Mouse (Mus musculus) liver, embryonic 11.5 days (tissue): ENCODE data around the gene Amhr2. TPM values are rescaled to one million over a fixed set of nuclear protein-coding genes. Genes with fewer than 3 reads are reported as not detected.

Experiments
- ATAC-seq: fragments of 200-750 bp; cut with Nextera tagmentation; replicated peaks from 2 replicates; pipeline ENCODE4 v1.8.0; 2017; ENCODE audit warnings: moderate number of reproducible peaks, mild to moderate bottlenecking, moderate TSS enrichment, moderate library complexity; ENCODE audit not compliant: low FRiP score
- DNase-seq: peaks from one replicate; pipeline ENCODE4 v3.0.0-alpha.2; 2017; ENCODE audit warnings: low spot score
- H3K27ac ChIP-seq: fragments of 300-500 bp; sonication (generic); 2 replicates; pipeline ENCODE4 v1.5.1; 2014; ENCODE audit warnings: mild to moderate bottlenecking, low read depth, low read length, control low read depth
- H3K27me3 ChIP-seq: fragments of 300-500 bp; sonication (generic); replicated peaks from 2 replicates; pipeline ENCODE4 v1.6.1; 2014; ENCODE audit warnings: low read length, mixed read lengths; ENCODE audit not compliant: control insufficient read depth, insufficient read depth
- H3K36me3 ChIP-seq: fragments of 300-500 bp; sonication (generic); 2 replicates; pipeline ENCODE4 v1.6.1; 2014; ENCODE audit warnings: mild to moderate bottlenecking, low read length, moderate library complexity, mixed read lengths; ENCODE audit not compliant: control insufficient read depth, insufficient read depth
- H3K4me1 ChIP-seq: fragments of 300-500 bp; sonication (generic); replicated peaks from 2 replicates; pipeline ENCODE4 v1.6.1; 2014; ENCODE audit warnings: low read length, mixed read lengths; ENCODE audit not compliant: control insufficient read depth, insufficient read depth
- H3K4me2 ChIP-seq: fragments of 300-500 bp; sonication (generic); 2 replicates; pipeline ENCODE4 v1.6.1; 2014; ENCODE audit warnings: mild to moderate bottlenecking, control low read depth, moderate library complexity
- H3K4me3 ChIP-seq: fragments of 300-500 bp; sonication (generic); 2 replicates; pipeline ENCODE4 v1.5.1; 2014; ENCODE audit warnings: low read depth, low read length, control low read depth
- H3K9ac ChIP-seq: fragments of 300-500 bp; sonication (generic); 2 replicates; pipeline ENCODE4 v1.6.1; 2014; ENCODE audit warnings: low read depth, low read length, control low read depth
- H3K9me3 ChIP-seq: fragments of 300-500 bp; sonication (generic); 2 replicates; pipeline ENCODE4 v1.6.1; 2016; ENCODE audit warnings: low read length, inconsistent platforms, mixed read lengths; ENCODE audit not compliant: control insufficient read depth
- WGBS: fragments of 180-500 bp; shearing (Covaris S2); extraction: QIAGEN DNeasy Blood & Tissue Kit; methylation state at CpG from one replicate; pipeline ENCODE4 v1.1.7; 2014; 5-methylcytosine and 5-hydroxymethylcytosine counted together
- polyA plus RNA-seq: library from polyadenylated mRNA; unstranded; fragments of >200 nt; fragmentation: Nextera tagmentation; extraction: Ambion mirVana; gene quantifications from 2 replicates; pipeline ENCODE4 v1.2.1, GENCODE M21; 2014

The Amhr2 gene
- polyA plus RNA-seq, 1 experiment from 2014 or later: 1.1 TPM

DNA sequence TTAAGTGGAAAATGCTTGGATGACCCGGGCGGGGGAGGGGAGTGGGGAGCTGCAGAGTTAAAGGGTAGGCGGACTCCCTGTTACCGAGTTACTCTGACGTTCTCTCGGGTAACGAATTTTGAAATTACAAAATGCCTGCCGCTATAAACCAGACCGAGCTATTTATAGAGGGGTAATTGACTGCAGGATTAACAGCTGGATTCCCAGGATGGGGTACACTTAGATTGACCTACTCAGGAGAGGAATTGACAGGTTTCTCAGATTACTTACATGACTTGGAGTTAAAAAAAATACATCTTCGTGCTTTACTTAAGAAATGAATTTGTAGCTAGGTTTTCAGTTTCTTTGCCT, 26.1 kb downstream of the Amhr2 start:
- peaks cover 9% of the 10 kb centered on the region for H3K4me1 ChIP-seq
- H3K4me2 ChIP-seq: peak overlapping the region; percentile 67
- H3K4me3 ChIP-seq: peak overlapping the region; percentile 96
- H3K36me3 ChIP-seq: peaks cover 30% of the 10 kb centered on the region
- H3K27me3 ChIP-seq: no peaks in the 10 kb centered on the region
- DNase-seq: no peak
- under 1% methylated on average over 10 of the region's 10 CpGs for WGBS
- no peak for ATAC-seq
- peak overlapping the region; percentile 96 for H3K27ac ChIP-seq
- no peaks in the 10 kb centered on the region for H3K9me3 ChIP-seq
- H3K9ac ChIP-seq: peak overlapping the region; percentile 99

- ATAC-seq (no peak), DNase-seq (no peak)
- Histone ChIP-seq H3K4me1 (peaks cover 9% of the 10 kb centered on the region), H3K4me2 (peak overlapping the region; percentile 67), H3K36me3 (peaks cover 33% of the 10 kb centered on the region), H3K9ac (no peak overlapping the region), H3K27ac (no peak overlapping the region), H3K27me3 (no peaks in the 10 kb centered on the region), H3K4me3 (peak overlapping the region; percentile 96), H3K9me3 (no peaks in the 10 kb centered on the region)
These were observed 26.6 kb downstream of the Amhr2 start for GRCm38 (mm10) chr15:102471727-102472126.

DNA sequence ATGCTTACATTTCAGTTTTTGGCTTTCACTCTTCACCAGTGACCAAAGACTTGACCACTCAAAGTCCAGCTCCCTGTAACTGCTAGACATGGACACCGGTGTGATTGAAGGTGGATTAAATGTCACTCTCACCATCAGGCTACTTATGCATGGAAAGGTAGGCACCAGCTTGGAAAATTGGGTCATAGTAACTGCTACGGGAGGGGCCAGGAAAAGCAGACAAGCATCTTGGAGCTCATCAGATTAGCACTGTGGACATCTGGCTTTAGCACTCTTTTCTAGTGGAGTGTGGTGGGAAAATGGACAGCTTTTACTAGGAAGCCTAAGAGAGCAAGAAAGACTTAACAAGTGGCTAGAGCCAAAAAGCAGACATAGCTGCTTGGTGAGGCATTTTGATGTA, 28.1 kb downstream of the Amhr2 start:
- Histone ChIP-seq H3K27me3 (no peaks in the 10 kb centered on the region), H3K4me1 (peaks cover 9% of the 10 kb centered on the region), H3K36me3 (peaks cover 40% of the 10 kb centered on the region), H3K9ac (no peak overlapping the region), H3K27ac (no peak overlapping the region), H3K4me2 (peak overlapping the region; percentile 67), H3K4me3 (no peak overlapping the region), H3K9me3 (no peaks in the 10 kb centered on the region)
- no peak for DNase-seq
- WGBS: 80% methylated on average over 2 of the region's 2 CpGs
- ATAC-seq: no peak

GRCm38 (mm10) chr15:102474520-102474919, 29.4 kb downstream of the Amhr2 start:
- H3K4me1 ChIP-seq: peaks cover 9% of the 10 kb centered on the region
- no peak overlapping the region for H3K27ac ChIP-seq
- H3K36me3 ChIP-seq: peaks cover 40% of the 10 kb centered on the region
- H3K9ac ChIP-seq: no peak overlapping the region
- no peak overlapping the region for H3K4me2 ChIP-seq
- no peak for DNase-seq
- no peaks in the 10 kb centered on the region for H3K27me3 ChIP-seq
- no peak overlapping the region for H3K4me3 ChIP-seq
- 92% methylated on average over 2 of the region's 2 CpGs for WGBS
- ATAC-seq: no peak
- H3K9me3 ChIP-seq: no peaks in the 10 kb centered on the region

DNA sequence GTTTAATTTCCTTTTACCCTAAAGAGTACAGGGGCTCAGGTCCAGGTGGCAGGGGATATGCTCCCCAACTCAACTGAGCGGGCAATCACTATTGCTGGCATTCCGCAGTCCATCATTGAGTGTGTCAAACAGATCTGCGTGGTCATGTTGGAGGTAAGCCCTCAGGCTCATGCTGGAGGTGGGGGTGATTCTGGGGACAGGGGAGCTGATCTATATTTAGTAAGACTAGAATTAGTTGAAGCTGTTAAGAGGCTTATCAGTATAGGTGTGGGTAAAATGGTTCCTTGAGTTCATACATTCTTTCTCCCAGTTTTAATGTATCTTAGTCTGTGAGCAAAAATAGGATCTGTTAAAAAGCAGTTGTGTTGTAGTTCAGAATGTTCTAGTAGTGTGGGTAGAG, 38.0 kb downstream of the Amhr2 start:
- no peaks in the 10 kb centered on the region for H3K4me1 ChIP-seq
- H3K9ac ChIP-seq: no peak overlapping the region
- peaks cover 49% of the 10 kb centered on the region for H3K36me3 ChIP-seq
- H3K27me3 ChIP-seq: no peaks in the 10 kb centered on the region
- no peak overlapping the region for H3K4me3 ChIP-seq
- WGBS: 95% methylated on average over 3 of the region's 3 CpGs
- no peak for ATAC-seq
- no peak for DNase-seq
- no peak overlapping the region for H3K27ac ChIP-seq
- H3K4me2 ChIP-seq: no peak overlapping the region
- no peaks in the 10 kb centered on the region for H3K9me3 ChIP-seq

DNA sequence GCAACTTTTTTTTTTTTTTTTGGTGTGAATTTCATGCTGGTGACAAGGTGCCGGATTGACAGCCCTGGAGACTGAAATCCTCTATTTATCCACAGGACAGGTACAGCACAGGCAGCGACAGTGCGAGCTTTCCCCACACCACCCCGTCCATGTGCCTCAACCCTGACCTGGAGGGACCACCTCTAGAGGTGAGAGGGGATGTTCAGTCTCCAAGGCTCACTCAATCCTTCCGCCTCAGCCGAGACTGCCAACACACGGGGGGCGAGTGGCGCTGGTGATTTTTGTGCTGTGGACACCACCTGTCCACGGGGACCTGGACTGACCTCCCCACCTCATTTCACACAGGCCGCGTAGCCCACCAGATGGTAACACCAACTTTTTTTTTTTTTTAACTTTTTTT, 40.7 kb downstream of the Amhr2 start:
- no peak overlapping the region for H3K4me2 ChIP-seq
- WGBS: 94% methylated on average over 12 of the region's 12 CpGs
- H3K9me3 ChIP-seq: no peaks in the 10 kb centered on the region
- no peak overlapping the region for H3K9ac ChIP-seq
- 0 out of 2 replicates have a peak, but pooled peaks have one; percentile 31 for ATAC-seq
- H3K27ac ChIP-seq: no peak overlapping the region
- H3K4me3 ChIP-seq: no peak overlapping the region
- no peaks in the 10 kb centered on the region for H3K27me3 ChIP-seq
- DNase-seq: no peak
- H3K36me3 ChIP-seq: peaks cover 60% of the 10 kb centered on the region
- no peaks in the 10 kb centered on the region for H3K4me1 ChIP-seq

DNA sequence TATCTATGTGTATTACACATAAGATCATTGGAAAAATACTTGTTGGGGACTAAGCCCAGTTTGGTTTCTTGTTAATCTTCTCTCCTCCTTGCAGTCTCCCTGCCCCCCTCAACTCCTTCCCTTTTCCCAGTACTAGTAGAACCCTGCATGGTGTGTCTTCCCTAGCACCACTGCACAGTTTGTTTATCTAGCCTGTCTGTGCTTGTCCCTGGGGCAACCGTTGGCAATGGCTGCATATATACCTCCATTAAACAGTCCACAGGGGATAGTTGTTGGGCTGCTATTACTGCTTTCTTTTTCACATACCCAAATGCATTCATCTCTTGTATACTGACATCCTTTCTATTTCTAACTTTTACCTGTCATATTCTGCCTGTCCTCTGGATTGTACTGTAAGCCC, 42.5 kb downstream of the Amhr2 start:
- H3K4me1 ChIP-seq: no peaks in the 10 kb centered on the region
- peaks cover 61% of the 10 kb centered on the region for H3K36me3 ChIP-seq
- no peak overlapping the region for H3K27ac ChIP-seq
- no peaks in the 10 kb centered on the region for H3K9me3 ChIP-seq
- DNase-seq (no peak), ATAC-seq (no peak)
- WGBS: 81% methylated on average over 1 of the region's 1 CpGs
- H3K4me3 ChIP-seq: no peak overlapping the region
- no peaks in the 10 kb centered on the region for H3K27me3 ChIP-seq
- no peak overlapping the region for H3K4me2 ChIP-seq
- no peak overlapping the region for H3K9ac ChIP-seq

DNA sequence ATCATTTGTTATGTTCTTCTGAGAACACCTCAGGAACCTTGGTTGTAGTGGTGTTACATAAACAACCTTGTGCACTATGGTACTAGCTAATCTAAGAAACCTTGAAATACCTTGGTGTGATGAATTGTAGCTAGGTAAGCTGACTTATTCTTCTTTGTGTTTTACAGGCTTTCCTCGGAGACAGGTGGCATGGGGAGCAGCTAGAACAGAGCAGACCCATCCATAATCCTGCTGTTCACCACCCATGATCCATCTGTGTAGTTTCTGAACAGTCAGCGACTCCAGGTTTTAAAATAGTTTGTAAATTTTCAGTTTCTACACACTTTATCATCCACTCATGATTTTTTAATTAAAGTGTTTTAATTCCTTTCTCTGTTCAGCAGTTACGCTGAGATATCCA, 53.2 kb downstream of the Amhr2 start:
- peaks cover 72% of the 10 kb centered on the region for H3K36me3 ChIP-seq
- no peak overlapping the region for H3K4me2 ChIP-seq
- ATAC-seq (no peak), DNase-seq (no peak)
- H3K9me3 ChIP-seq: no peaks in the 10 kb centered on the region
- no peak overlapping the region for H3K27ac ChIP-seq
- no peak overlapping the region for H3K9ac ChIP-seq
- 90% methylated on average over 3 of the region's 3 CpGs for WGBS
- no peak overlapping the region for H3K4me3 ChIP-seq
- H3K27me3 ChIP-seq: no peaks in the 10 kb centered on the region
- no peaks in the 10 kb centered on the region for H3K4me1 ChIP-seq

GRCm38 (mm10) chr15:102499370-102499769, 54.2 kb downstream of the Amhr2 start:
- Histone ChIP-seq H3K27me3 (no peaks in the 10 kb centered on the region), H3K36me3 (peaks cover 69% of the 10 kb centered on the region), H3K9me3 (no peaks in the 10 kb centered on the region), H3K4me3 (no peak overlapping the region), H3K27ac (no peak overlapping the region), H3K9ac (no peak overlapping the region), H3K4me2 (no peak overlapping the region), H3K4me1 (no peaks in the 10 kb centered on the region)
- ATAC-seq (no peak), DNase-seq (no peak)
- WGBS: 77% methylated on average over 3 of the region's 3 CpGs
